Mouse (Mus musculus) gastrocnemius, adult 18-20 months (tissue): ENCODE measurements at regions not wholly inside any gene's neighbourhood (a gene's known extent, or its start where the extent isn't known, plus 50 kb on each side); places are given as distances from the start of the nearest gene placed in this dataset.

Experiments
- DNase-seq: peaks from one replicate; pipeline ENCODE4 v3.0.0; 2021; ENCODE audit warnings: low spot score

DNA sequence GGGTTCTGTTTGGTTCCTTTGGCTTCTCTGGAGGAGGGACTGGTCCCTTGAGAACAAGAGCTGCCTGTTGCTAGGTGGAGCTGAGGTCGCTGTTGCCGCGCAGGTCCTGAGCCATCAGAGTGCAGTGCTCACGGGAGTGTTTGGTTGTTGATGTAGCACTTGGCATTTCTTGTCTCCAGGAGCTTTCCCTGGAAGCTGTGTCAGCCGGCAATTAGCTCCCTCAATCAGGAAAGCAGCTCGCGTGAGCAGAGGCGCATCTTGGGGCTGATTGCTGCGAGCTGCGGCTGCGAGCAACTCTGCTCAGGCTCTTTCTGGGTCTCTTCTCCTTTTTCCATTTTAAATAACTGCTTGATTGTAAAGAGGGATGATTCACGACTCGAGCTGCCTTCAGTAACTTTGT lies 147.6 kb upstream of the Zc3h12a start:
- no peak for DNase-seq

- DNase-seq: no peak
These were observed 143.3 kb upstream of the Zc3h12a start for GRCm38 (mm10) chr4:125270951-125271350.

GRCm38 (mm10) chr4:125266212-125266611 lies 138.6 kb upstream of the Zc3h12a start:
- no peak for DNase-seq

- DNase-seq: no peak
These were observed 137.9 kb upstream of the Zc3h12a start for GRCm38 (mm10) chr4:125265575-125265974.

DNA sequence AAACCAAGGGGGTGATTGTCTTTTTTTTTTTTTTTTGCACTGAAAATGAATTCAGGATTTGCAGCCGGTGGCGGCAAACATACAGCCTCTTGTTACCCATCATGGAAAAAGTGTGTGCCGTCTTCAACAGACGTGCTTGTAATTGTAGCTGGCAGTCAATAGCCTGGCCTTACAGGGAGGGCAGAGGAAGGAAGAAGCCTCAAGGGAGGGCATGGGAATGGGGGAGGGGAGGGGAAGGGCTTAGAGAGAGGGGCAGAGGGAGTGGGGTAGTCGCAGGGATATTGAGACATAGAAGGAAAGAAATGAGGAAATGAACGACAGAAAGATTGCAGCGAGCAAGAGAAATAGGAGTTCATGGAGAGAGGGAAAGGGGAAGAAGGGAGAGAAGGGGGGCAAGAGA lies 137.4 kb upstream of the Zc3h12a start:
- no peak for DNase-seq

DNA sequence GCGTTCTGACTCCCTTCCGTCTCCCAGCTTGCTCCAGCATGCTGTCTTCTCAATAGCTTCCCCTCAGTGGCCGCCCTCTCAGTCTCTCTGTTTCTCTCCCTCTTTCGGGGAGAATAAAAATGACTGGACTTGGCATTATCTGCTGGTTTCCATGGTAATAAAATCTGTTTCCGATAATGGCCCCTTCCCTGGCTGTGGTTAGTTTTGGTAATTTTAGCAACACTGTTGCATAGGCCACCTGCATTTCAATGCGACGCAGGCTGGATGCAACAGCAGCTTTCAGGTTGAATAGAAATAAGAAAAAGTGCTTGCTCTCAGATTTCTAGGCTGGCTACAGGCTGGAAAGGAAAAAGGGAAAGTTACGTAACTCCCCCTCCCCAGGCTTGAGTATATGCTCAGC lies 133.9 kb upstream of the Zc3h12a start:
- DNase-seq: no peak

DNA sequence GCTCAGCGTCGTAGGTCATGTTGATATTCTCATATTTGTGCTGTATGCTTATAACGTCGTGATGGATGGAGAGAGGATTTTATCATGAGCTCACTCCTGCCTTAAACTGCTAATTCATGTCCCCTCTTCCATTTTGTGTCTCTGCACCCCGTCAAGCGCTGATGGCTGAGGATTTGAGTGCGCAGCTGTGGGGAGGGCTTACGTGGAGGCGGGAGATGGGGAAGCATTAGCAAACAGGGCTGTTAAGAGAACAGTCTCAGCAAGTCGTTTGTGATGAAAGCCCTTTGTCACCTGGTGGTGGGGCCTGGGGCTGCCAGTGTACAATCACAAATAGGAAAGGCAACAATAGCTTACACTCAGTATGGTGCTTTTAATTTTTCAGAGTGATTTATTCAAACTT lies 131.7 kb upstream of the Zc3h12a start:
- DNase-seq: no peak

GRCm38 (mm10) chr4:125257916-125258315 lies 130.3 kb upstream of the Zc3h12a start:
- DNase-seq: no peak

DNA sequence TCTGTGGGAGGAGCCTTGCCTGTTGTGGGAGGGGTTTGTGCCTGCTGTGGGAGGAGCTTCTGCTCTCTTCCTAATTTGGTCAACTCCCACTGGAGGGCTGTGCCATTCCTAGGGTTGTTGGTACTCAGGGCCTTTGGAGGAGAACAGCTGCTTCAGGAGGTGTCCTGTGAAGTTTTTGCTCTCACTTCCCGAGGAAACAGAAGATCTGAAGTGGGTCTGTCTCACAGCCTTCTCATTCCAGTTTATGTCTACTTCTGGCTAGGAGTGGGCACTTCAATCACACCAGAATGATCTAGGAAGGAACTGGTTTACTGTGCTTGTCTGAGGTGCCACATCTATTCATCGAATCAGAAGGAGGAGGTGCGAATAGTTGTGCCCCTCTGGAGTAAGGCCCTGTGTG lies 125.5 kb upstream of the Zc3h12a start:
- no peak for DNase-seq

GRCm38 (mm10) chr4:125252228-125252627 lies 124.6 kb upstream of the Zc3h12a start:
- no peak for DNase-seq

GRCm38 (mm10) chr4:125249061-125249460 lies 121.4 kb upstream of the Zc3h12a start:
- DNase-seq: no peak

DNA sequence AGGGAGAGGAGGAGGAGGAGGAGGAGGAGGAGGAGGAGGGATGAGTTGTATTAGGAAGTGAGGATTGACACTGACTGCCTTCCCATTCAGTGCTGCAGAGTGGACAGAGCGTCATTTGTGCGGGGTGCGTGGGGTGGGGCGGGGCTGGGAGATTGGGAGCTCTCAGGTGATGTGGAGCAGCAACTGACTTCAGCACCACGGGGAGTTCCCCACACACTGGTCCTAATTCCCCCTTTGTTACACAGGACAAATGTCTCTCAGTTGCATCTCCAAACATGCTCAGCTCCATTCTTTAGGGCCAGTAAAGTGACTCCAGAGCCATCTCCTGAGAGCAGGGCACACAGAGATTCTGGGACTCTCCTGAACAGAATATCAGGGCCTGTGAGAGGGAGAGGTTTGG lies 118.5 kb upstream of the Zc3h12a start:
- no peak for DNase-seq

GRCm38 (mm10) chr4:125242512-125242911 lies 114.9 kb upstream of the Zc3h12a start:
- no peak for DNase-seq

DNA sequence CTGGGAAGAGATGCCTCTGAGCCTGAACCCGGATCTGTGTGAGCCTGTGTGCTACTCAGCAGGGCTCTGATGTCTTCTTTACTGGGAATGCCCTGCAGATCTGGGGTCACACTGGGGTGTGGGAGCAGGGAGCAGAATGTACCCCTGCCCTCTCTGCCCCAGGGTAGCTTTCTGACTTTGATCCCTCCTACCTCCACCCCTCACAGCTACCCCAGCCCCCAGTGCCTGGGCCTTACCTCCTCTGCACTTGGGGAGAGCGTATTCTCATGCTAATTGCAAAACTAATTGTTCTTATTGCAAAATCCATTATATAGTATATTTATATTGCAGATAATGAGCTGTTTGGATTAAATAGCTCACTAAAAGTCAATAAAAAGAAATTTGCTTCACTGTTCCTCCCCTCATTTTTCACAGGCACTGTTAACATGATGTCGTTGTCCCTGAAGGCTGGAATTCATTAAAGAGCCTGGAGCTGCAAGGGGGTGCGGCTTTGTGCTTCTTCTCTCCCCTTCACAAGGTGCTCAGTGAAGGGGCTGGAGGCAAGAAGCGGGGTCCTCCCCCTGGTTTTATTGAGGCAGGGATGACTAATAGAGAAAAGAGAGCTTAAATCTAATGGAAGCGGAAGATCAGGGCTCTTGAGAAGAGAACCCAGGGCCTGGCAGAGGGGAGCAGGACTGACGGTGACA lies 114.1 kb upstream of the Zc3h12a start:
- no peak for DNase-seq

DNA sequence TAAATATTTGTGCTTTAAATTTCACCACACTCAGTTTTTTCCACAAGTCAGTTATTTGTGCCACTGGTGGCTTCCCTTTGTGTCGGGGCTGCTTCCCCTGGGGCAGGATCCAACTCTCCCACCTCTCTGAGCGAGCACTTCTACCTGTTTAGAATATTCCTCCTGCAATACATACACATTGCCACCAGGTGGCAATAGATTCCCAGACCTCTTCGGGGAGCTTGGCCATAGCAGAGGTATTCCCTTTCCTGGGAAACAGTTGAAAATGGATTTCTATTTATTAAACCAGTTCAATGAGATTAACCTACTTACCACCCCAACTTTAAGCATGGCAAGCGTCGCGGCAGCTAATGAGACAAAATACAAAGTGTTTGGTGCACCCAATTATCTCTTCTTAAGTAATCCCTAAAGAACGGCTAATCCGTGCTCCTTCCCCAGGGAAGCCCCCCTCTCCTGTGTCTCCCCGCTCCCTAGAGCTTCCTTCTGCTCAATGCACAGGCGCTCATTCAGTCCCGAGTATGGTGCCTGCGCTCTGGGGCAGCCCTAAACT lies 104.1 kb upstream of the Zc3h12a start:
- no peak for DNase-seq

DNA sequence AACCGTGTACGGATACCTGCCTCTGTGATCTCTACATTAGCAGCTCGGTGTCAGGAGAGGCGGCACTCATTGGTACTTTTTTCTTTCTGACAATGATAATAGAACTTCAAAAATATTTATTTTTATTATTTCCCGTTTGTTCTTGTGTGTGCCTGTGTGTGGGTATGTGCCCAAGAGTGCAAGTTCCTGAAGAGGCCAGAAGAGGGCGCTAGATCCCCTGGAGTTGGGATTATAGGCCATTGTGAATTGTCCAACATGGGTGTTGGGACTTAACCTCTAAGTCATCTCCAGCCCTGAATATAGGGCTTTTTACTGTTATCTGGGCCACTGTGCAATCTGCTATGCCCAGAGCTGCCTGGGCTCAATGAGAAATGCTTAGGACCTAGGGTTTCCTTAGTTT lies 99.6 kb upstream of the Zc3h12a start:
- DNase-seq: no peak

DNA sequence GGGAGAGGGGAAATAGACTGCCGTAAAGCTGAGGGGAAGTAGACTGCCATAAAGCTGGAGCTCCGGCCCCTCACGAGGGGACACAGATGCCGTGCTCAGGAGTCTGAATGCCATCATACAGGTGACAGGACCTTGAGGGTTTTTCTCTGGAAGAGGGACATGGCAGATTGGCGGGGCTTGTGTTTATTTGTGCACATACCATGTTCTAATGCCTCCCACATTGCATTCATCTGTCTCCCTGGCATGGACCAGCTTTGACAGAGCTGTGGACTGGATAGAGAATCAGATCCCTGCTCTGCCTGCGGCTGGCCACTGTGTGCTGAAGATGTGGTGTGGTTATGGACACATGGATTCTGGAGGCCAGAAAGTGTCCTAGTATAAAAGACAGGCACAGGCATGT lies 95.3 kb upstream of the Zc3h12a start:
- DNase-seq: no peak

DNA sequence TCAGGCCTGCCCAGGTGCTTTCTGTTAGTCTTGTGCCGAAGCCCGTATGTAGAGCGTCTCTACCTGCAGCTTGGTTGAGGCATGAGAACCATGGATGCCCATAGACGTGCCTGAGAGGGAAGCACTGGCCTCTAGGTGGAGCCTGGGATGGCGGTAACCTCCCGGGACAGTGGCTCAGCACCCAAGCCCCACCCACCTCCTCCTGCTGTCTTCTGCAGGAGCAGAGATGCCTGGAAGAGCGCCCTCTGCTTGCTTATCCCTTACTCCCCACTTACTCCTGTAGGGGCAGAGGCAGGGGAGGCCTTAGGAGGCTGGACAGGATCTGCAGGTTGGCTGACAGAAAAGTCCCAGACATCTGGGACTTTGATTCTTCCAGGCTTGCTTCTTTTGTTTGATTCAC lies 92.7 kb upstream of the Zc3h12a start:
- no peak for DNase-seq

GRCm38 (mm10) chr4:125219209-125219608 lies 91.6 kb upstream of the Zc3h12a start:
- no peak for DNase-seq

- DNase-seq: no peak
These were observed 86.7 kb upstream of the Zc3h12a start for GRCm38 (mm10) chr4:125214306-125214705.

DNA sequence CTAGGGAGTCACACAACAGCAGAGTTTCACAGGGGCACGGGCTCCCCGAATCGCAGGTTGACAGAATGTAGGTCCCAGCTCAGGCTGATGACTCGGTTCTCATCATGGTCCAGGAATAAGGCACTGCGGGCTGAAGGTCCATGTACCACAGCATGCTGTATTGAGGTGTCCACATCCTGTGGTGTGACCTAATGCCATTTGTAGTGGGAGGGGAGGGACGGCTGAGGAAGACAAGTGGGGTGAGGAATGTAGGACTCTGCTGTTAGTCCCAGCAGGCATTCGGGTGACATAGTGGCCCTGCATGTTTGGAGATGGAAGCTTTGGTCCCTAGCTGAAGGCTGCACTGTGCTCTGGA lies 84.5 kb upstream of the Zc3h12a start:
- no peak for DNase-seq

- no peak for DNase-seq
These were observed 84.0 kb upstream of the Zc3h12a start for GRCm38 (mm10) chr4:125211459-125212175.

GRCm38 (mm10) chr4:125210719-125211118 lies 83.1 kb upstream of the Zc3h12a start:
- no peak for DNase-seq
